Mouse (Mus musculus): ENCODE data around the gene Gm13040.
"Not testable (repeated sequence)": the region's sequence is repeated elsewhere in the genome, so short reads cannot be mapped to it uniquely, and the experiment has no call there.

The Gm13040 gene

DNA sequence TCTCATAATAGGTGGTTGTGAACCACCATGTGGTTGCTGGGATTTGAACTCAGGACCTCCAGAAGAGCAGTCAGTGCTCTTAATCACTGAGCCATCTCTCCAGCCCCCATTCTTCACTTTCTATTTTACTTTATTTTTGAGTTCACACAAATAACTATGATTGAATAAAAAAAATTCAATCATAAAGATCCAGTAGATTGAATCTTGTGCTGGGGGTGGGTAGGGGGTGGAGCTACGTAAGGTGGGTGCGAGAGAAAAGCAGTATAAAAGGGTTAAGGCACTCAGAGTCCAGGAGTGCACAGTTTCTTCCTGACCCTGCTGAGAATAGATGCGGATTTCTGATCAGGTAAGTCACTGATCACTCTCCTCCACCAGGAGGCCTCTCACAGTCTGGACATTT lies at the start of gene Gm13040:
Gene Gm13040, plus strand, starts transcription at position 301 of the 400 bp plus-strand sequence.
- DNase-seq = not testable (repeated sequence)

DNA sequence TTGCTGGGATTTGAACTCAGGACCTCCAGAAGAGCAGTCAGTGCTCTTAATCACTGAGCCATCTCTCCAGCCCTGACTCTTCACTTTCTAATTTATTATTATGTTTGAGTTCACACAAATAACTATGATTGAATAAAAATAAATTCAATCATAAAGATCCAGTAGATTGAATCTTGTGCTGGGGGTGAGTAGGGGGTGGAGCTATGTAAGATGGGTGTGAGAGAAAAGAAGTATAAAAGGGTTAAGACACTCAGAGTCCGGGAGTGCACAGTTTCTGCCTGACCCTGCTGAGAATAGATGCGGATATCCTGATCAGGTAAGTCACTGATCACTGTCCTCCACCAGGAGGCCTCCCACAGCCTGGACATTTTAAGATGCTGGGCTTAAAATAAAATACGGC lies 24.7 kb upstream of the Gm13040 start, which contains the start of gene Gm13043:
Gene Gm13043, plus strand, starts transcription at position 301 of the 400 bp plus-strand sequence.
- DNase-seq = no peak

DNA sequence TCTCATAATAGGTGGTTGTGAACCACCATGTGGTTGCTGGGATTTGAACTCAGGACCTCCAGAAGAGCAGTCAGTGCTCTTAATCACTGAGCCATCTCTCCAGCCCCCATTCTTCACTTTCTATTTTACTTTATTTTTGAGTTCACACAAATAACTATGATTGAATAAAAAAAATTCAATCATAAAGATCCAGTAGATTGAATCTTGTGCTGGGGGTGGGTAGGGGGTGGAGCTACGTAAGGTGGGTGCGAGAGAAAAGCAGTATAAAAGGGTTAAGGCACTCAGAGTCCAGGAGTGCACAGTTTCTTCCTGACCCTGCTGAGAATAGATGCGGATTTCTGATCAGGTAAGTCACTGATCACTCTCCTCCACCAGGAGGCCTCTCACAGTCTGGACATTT lies 15.6 kb downstream of the Gm13040 start, which contains the start of the genes BC080695 and Gm13057:
Gene BC080695, plus strand, starts transcription at position 301 of the 400 bp plus-strand sequence.
Gene Gm13057, plus strand, starts transcription at position 310 of the 400 bp plus-strand sequence.
- DNase-seq = not testable (repeated sequence)

Data from kidney, postnatal 14 days (tissue).